Mouse (Mus musculus): ENCODE data around the gene Rcan3. TPM values are rescaled to one million over a fixed set of nuclear protein-coding genes. Genes with fewer than 3 reads are reported as not detected.

Rcan3 gene
- polyA plus RNA-seq, 1 experiment = 15.9 TPM

DNA sequence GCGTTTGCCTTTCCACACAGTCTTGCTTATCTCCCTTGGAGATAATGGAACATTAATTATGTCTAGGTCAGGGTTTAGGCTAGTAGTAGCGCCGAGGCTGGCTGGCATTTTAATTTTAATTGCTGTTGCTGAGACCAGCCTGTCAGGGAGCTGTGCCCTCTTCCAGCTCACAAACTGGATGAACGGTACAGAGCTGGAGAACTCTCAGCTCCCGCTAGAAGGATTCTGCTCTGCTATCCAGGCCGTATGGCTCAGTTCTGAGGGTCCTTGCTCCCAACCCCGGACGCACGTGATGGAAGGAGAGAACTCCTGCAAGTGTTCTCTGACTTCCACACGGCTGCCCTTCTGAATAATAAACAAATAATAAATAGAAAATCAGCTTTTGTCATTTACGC lies 739 bp upstream of the Rcan3 start:
- Histone ChIP-seq H3K27me3 (ENCODE audit: control insufficient read depth, insufficient read depth, low read length, poor library complexity, severe bottlenecking) (no peaks in the 10 kb centered on the region), H3K4me1 (ENCODE audit: control insufficient read depth, insufficient read depth, low read length) (no peaks in the 10 kb centered on the region), H3K36me3 (ENCODE audit: control insufficient read depth, insufficient read depth, low read length, poor library complexity, severe bottlenecking) (no peaks in the 10 kb centered on the region), H3K27ac (ENCODE audit: insufficient read depth, low read length) (no peak overlapping the region), H3K9ac (ENCODE audit: low read depth, poor library complexity, severe bottlenecking) (peak overlapping the region; percentile 74), H3K9me3 (replicated peaks; ENCODE audit: control insufficient read depth, insufficient read depth, low read length, poor library complexity, severe bottlenecking) (no peaks in the 10 kb centered on the region), H3K4me3 (ENCODE audit: low read depth, low read length) (peak overlapping the region; percentile 72)
- TF ChIP-seq POLR2A (IDR thresholded peaks at IDR 0.05; ENCODE audit: insufficient read depth, low read length) (no peak), CTCF (IDR thresholded peaks at IDR 0.05; ENCODE audit: low read depth, low read length) (no peak), EP300 (IDR thresholded peaks at IDR 0.05; ENCODE audit: insufficient read depth, low read depth, low read length) (no peak)

- Histone ChIP-seq H3K4me3 (ENCODE audit: low read depth, low read length) (peak overlapping the region; percentile 94), H3K9me3 (replicated peaks; ENCODE audit: control insufficient read depth, insufficient read depth, low read length, poor library complexity, severe bottlenecking) (no peaks in the 10 kb centered on the region), H3K36me3 (ENCODE audit: control insufficient read depth, insufficient read depth, low read length, poor library complexity, severe bottlenecking) (no peaks in the 10 kb centered on the region), H3K27ac (ENCODE audit: insufficient read depth, low read length) (no peak overlapping the region), H3K9ac (ENCODE audit: low read depth, poor library complexity, severe bottlenecking) (peak overlapping the region; percentile 74), H3K27me3 (ENCODE audit: control insufficient read depth, insufficient read depth, low read length, poor library complexity, severe bottlenecking) (no peaks in the 10 kb centered on the region), H3K4me1 (ENCODE audit: control insufficient read depth, insufficient read depth, low read length) (no peaks in the 10 kb centered on the region)
- TF ChIP-seq CTCF (IDR thresholded peaks at IDR 0.05; ENCODE audit: low read depth, low read length) (no peak), EP300 (IDR thresholded peaks at IDR 0.05; ENCODE audit: insufficient read depth, low read depth, low read length) (no peak), POLR2A (IDR thresholded peaks at IDR 0.05; ENCODE audit: insufficient read depth, low read length) (no peak)
Observed at GRCm38 (mm10) chr4:135433086-135433442, 589 bp downstream of the Rcan3 start.

GRCm38 (mm10) chr4:135429990-135430760 lies 3.5 kb downstream of the Rcan3 start:
- H3K36me3 ChIP-seq (ENCODE audit: control insufficient read depth, insufficient read depth, low read length, poor library complexity, severe bottlenecking) = no peaks in the 10 kb centered on the region
- H3K27ac ChIP-seq (ENCODE audit: insufficient read depth, low read length) = no peak overlapping the region
- TF ChIP-seq EP300 (IDR thresholded peaks at IDR 0.05; ENCODE audit: insufficient read depth, low read depth, low read length) (no peak), POLR2A (IDR thresholded peaks at IDR 0.05; ENCODE audit: insufficient read depth, low read length) (no peak), CTCF (IDR thresholded peaks at IDR 0.05; ENCODE audit: low read depth, low read length) (no peak)
- no peaks in the 10 kb centered on the region for H3K4me1 ChIP-seq (ENCODE audit: control insufficient read depth, insufficient read depth, low read length)
- H3K27me3 ChIP-seq (ENCODE audit: control insufficient read depth, insufficient read depth, low read length, poor library complexity, severe bottlenecking) = no peaks in the 10 kb centered on the region
- 0 out of 2 replicates have a peak, but pooled peaks cover 4% of the 10 kb centered on the region for H3K9me3 ChIP-seq (replicated peaks; ENCODE audit: control insufficient read depth, insufficient read depth, low read length, poor library complexity, severe bottlenecking)
- no peak overlapping the region for H3K9ac ChIP-seq (ENCODE audit: low read depth, poor library complexity, severe bottlenecking)
- no peak overlapping the region for H3K4me3 ChIP-seq (ENCODE audit: low read depth, low read length)

GRCm38 (mm10) chr4:135429383-135429782 lies 4.3 kb downstream of the Rcan3 start:
- Histone ChIP-seq H3K27me3 (ENCODE audit: control insufficient read depth, insufficient read depth, low read length, poor library complexity, severe bottlenecking) (no peaks in the 10 kb centered on the region), H3K4me3 (ENCODE audit: low read depth, low read length) (no peak overlapping the region), H3K4me1 (ENCODE audit: control insufficient read depth, insufficient read depth, low read length) (no peaks in the 10 kb centered on the region), H3K9ac (ENCODE audit: low read depth, poor library complexity, severe bottlenecking) (no peak overlapping the region), H3K36me3 (ENCODE audit: control insufficient read depth, insufficient read depth, low read length, poor library complexity, severe bottlenecking) (0 out of 2 replicates have a peak, but pooled peaks cover 3% of the 10 kb centered on the region), H3K27ac (ENCODE audit: insufficient read depth, low read length) (no peak overlapping the region), H3K9me3 (replicated peaks; ENCODE audit: control insufficient read depth, insufficient read depth, low read length, poor library complexity, severe bottlenecking) (0 out of 2 replicates have a peak, but pooled peaks cover 4% of the 10 kb centered on the region)
- TF ChIP-seq CTCF (IDR thresholded peaks at IDR 0.05; ENCODE audit: low read depth, low read length) (no peak), POLR2A (IDR thresholded peaks at IDR 0.05; ENCODE audit: insufficient read depth, low read length) (no peak), EP300 (IDR thresholded peaks at IDR 0.05; ENCODE audit: insufficient read depth, low read depth, low read length) (no peak)

- no peaks in the 10 kb centered on the region for H3K27me3 ChIP-seq (ENCODE audit: control insufficient read depth, insufficient read depth, low read length, poor library complexity, severe bottlenecking)
- 0 out of 2 replicates have a peak, but pooled peaks cover 3% of the 10 kb centered on the region for H3K36me3 ChIP-seq (ENCODE audit: control insufficient read depth, insufficient read depth, low read length, poor library complexity, severe bottlenecking)
- H3K4me1 ChIP-seq (ENCODE audit: control insufficient read depth, insufficient read depth, low read length) = no peaks in the 10 kb centered on the region
- H3K9ac ChIP-seq (ENCODE audit: low read depth, poor library complexity, severe bottlenecking) = no peak overlapping the region
- TF ChIP-seq EP300 (IDR thresholded peaks at IDR 0.05; ENCODE audit: insufficient read depth, low read depth, low read length) (no peak), CTCF (IDR thresholded peaks at IDR 0.05; ENCODE audit: low read depth, low read length) (no peak), POLR2A (IDR thresholded peaks at IDR 0.05; ENCODE audit: insufficient read depth, low read length) (no peak)
- 0 out of 2 replicates have a peak, but pooled peaks cover 4% of the 10 kb centered on the region for H3K9me3 ChIP-seq (replicated peaks; ENCODE audit: control insufficient read depth, insufficient read depth, low read length, poor library complexity, severe bottlenecking)
- no peak overlapping the region for H3K27ac ChIP-seq (ENCODE audit: insufficient read depth, low read length)
- H3K4me3 ChIP-seq (ENCODE audit: low read depth, low read length) = no peak overlapping the region
Observed at GRCm38 (mm10) chr4:135426587-135426986, 7.1 kb downstream of the Rcan3 start.

- H3K4me1 ChIP-seq (ENCODE audit: control insufficient read depth, insufficient read depth, low read length) = no peaks in the 10 kb centered on the region
- TF ChIP-seq POLR2A (IDR thresholded peaks at IDR 0.05; ENCODE audit: insufficient read depth, low read length) (no peak), CTCF (IDR thresholded peaks at IDR 0.05; ENCODE audit: low read depth, low read length) (no peak), EP300 (IDR thresholded peaks at IDR 0.05; ENCODE audit: insufficient read depth, low read depth, low read length) (no peak)
- H3K4me3 ChIP-seq (ENCODE audit: low read depth, low read length) = no peak overlapping the region
- H3K9me3 ChIP-seq (replicated peaks; ENCODE audit: control insufficient read depth, insufficient read depth, low read length, poor library complexity, severe bottlenecking) = 0 out of 2 replicates have a peak, but pooled peaks cover 4% of the 10 kb centered on the region
- no peak overlapping the region for H3K27ac ChIP-seq (ENCODE audit: insufficient read depth, low read length)
- no peak overlapping the region for H3K9ac ChIP-seq (ENCODE audit: low read depth, poor library complexity, severe bottlenecking)
- H3K27me3 ChIP-seq (ENCODE audit: control insufficient read depth, insufficient read depth, low read length, poor library complexity, severe bottlenecking) = no peaks in the 10 kb centered on the region
- H3K36me3 ChIP-seq (ENCODE audit: control insufficient read depth, insufficient read depth, low read length, poor library complexity, severe bottlenecking) = 0 out of 2 replicates have a peak, but pooled peaks cover 3% of the 10 kb centered on the region
Observed at GRCm38 (mm10) chr4:135425625-135426024, 8.0 kb downstream of the Rcan3 start.
